Mouse (Mus musculus) hematopoietic stem cell, adult 5-6 weeks (primary cell): ENCODE measurements around the gene Kctd7. TPM values are rescaled to one million over a fixed set of nuclear protein-coding genes. Genes with fewer than 3 reads are reported as not detected.

Experiments
- ATAC-seq, 2 experiments: fragments of 125-278 bp in 1 of 2; replicated peaks in 1 of 2; 2 replicates each; pipeline ENCODE4 v1.8.0; 2016 to 2017; ENCODE audit warnings: inconsistent platforms in 2 of 2, mild to moderate bottlenecking in 2 of 2, moderate number of reproducible peaks in 2 of 2, low read depth in 1 of 2, moderate TSS enrichment in 1 of 2; ENCODE audit not compliant: low FRiP score in 2 of 2, poor library complexity in 2 of 2, severe bottlenecking in 2 of 2, insufficient read depth in 1 of 2, low TSS enrichment in 1 of 2
- total RNA-seq: library from RNA; stranded (forward); fragments of 172-1452, 232-1000 nt; gene quantifications from 2 replicates; pipeline ENCODE4 v1.2.3, GENCODE M21; 2017

Kctd7 gene
- total RNA-seq, 1 experiment from 2014 or later, result 6.4 TPM

DNA sequence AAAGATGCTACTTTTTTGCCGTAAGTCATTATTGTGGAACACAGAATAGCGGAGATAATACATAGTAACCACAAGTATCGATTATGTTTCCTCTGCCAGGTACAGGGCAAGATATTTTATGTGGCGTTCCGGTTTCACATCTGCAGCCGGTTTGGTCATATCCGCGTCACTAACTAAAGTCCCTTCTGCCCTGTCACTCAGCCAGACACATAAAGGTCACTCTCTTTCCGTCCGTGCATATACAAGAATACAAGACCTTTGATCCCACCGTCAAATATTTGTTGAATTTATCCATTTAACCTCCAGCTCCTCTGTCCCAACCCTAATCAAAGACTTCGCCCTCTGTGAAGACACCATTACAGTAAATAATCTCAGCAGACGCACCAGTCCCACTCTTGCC lies 8.1 kb upstream of the Kctd7 start:
- ATAC-seq, result no peak

DNA sequence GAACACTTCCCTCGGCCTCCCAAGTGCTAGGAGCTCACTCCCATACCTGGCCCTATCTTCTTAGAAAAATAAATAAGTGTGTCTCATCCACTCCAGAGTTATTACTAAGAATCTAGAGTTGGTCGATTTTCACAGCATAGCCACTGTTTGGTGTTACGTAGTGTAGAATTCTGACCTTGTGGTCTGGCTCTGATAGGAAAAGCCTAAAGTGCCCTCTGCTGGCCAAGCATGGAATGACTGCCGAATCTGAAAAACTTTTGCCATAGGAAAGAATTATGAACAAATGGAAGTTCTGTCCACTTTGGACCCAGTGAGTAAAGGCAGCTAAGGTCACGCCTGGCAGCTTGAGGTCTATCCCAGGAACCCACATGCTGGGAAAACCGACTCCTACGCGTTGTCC lies 5.3 kb upstream of the Kctd7 start:
- peak; percentile 35 to 57; a peak in 2 of 4 replicates for ATAC-seq

DNA sequence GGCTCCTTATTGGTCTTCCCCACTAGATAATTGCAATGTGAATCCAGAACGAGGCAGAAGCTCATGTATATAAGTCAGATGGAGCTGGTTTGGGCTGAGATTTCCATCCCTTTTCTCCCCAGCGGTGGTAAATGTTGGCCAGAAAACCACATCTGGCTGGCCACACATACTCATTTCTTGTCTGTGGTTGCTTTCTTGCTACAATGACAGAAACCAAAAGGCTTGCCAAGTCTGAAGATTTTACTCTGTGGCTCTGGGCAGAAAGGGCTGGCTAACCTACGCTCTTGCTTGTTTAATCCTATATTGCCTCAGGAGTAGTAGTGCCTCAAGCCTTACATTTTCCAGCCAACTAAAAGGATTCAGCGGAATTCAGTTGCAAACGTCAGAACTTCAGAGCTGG lies 3.5 kb upstream of the Kctd7 start:
- ATAC-seq, result no peak

DNA sequence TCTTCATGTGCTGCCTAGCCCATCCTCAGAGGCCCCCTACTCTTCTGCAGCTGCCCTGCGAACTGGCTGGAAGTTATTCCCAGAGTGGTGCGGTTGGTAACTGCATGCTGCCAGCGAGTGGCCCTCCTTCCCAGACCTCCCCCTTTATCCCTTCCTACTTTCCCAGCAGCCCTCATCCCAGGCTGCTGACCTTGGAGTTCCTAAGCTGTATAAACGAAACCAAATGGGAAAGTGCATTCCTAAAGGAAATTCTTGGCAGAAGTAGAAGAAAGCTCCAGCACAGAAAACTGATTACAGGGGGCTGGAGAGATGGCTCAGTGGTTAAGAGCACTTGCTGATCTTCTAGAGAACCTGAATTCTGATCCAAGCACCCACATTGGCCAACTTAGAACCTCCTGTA lies 2.6 kb upstream of the Kctd7 start:
- no peak for ATAC-seq

DNA sequence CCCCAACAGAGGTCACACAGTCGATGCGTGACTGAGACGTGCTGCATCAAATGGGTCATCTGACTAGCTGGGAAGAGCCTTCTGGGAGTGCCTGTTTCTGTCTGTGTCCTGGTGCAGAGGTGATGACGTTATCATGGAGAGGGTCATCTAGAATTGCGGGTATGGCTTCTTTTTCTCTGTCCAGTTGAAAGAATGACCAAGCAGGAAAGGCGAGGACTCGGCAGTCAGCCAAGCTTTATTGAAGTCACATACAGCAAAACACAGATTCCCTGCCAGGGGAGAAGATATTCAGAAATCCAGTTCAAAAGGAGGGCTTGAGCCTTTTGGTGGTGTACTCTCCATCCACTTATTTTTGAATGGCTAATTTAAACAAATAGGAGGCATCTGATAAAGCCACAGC lies 1.6 kb upstream of the Kctd7 start:
- no peak for ATAC-seq

DNA sequence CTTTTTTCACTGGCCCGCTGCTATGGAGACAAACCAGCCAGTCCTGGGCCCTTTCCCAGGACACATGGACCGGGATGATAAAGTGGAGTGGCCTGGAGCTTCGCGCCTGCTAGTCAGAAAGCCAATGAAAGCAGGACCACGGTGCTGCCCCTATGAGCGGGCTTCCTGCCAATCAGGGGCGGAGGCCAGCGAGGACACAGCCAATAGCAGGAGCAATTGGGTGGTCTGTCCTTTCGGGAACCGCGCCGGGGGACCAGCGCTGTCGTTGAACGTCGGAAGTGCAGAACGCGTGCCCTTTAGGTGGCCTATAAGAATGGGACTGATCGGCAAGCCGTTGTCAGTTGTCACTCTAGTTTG lies 706 bp upstream of the Kctd7 start:
- ATAC-seq, result peak; percentile 5 to 33

DNA sequence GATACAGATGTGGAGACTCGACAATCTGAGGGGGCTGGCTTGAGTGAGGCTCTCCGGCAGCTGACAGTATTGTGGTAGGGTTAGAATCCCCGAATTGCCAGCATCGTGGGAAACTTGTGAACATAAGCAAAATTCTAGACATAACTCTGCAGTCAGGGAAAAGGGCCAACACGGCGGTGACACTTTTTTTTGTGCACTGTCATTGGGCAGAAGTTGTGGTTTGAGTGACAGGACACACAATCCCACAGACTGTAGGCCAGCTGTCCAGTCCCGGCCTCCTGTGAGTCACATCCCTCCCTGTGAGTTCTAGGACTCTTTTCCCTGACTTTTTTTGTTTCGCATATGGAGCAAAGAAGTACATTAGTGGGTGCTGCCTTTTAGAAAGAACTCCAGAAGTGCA lies 1.3 kb downstream of the Kctd7 start:
- no peak for ATAC-seq

DNA sequence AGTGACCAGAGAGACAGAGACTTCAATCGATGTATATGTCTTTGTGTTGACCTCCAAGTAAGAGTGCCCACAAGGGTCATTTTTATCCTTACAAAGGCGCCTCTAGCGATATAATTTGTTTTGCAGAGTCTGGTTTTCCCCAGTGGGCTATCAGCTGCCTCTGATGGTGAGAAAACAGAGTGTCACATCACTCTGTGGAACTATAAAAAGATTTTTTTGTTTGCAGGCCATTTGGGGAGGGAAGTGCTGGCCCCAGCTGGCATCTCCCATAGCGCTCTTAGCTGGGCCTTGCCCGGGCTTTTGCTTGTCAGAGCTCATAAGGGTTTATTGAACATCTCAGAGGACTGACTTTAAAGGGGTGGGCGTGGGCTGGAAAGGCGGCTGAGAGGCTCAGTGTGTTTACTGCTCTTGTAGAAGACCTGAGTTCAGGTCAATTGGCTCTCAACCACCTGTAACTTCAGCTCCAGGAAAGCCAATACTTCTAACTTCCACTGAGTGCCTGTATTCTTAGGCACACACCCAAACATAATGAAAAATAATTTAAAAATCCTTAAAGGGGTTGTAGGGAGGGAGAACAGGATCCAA lies 5.2 kb downstream of the Kctd7 start:
- ATAC-seq, result no peak

DNA sequence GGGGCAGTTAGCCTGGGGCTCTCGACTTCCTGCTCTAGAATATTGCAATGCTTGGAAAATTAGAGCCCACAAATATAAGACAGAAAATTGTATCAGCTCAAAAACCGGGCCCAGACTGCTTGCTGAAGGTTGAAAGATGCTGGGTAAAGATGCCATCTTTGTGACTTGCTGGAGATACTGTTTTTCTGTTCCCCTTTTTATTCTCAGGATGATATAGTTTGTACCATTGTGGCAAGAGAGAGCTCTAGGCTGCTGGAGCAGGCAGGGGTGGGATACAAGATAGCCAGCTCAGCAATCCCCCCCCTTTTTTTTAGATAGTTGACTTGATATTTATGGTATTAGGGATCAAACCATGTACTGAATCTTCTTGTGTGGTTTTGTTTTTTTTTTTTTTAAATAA lies 9.6 kb downstream of the Kctd7 start:
- ATAC-seq, result no peak

DNA sequence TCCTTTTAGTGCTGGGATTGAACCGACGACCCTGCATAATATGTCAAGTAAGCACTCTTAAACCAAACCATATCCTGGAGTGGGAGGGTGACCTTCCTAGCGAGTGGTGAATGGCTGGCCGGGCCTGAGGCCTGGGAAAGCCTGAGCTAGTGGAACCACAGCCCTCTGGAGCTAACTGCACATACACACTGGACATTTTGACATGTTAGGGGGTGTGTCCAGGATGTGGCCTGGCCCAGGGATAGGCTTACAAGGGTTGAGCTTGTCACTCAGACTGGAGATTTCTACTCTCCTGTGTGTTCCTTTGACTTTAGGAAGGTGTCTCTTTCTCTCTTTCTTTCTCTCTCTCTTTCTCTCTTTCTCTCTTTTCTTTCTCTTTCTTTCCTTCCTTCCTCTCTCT lies 13.9 kb downstream of the Kctd7 start:
- peak in 1 of 2 experiments; percentile 17; a peak in 1 of 4 replicates for ATAC-seq

DNA sequence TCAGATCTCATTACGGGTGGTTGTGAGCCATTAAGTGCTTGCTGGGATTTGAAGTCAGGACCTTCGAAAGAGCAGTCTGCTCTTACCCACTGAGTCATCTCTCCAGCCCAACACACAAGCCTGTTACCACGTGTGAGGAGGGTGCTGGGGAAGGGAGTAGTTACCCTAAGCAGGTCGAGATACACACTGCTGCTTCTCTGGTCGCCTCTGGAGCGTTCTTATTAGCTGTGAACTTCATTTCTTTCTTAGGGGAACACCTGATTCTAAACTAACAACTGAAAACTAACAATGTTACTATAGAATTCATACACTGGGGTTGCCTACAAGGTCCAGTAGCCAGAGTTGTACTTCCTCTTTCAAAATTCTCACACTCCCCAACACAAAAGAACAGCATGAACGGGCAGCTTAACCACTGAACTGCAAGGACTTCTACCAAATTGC lies 15.1 kb downstream of the Kctd7 start:
- ATAC-seq, result peak; percentile 44 to 54; a peak in 2 of 4 replicates

DNA sequence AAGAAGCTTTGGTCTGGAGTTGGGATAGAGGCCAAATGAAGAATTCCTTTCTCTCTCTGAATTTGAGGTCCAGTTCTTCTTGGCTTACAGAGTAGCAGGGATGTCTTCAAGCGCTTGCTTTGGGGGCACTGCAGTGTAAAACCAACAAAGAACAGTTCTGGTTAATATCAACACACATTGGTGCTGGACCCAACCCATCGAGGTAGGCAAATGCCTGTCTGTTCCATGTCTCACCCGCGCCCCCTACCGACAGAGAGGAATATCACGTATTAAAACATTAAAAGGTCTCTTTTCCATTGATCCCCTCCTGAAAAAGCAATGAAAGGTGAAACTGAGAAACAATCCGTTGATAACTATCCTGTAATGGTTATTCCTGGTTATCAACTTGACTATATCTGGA lies 19.0 kb downstream of the Kctd7 start:
- peak; percentile 76 to 88 for ATAC-seq

DNA sequence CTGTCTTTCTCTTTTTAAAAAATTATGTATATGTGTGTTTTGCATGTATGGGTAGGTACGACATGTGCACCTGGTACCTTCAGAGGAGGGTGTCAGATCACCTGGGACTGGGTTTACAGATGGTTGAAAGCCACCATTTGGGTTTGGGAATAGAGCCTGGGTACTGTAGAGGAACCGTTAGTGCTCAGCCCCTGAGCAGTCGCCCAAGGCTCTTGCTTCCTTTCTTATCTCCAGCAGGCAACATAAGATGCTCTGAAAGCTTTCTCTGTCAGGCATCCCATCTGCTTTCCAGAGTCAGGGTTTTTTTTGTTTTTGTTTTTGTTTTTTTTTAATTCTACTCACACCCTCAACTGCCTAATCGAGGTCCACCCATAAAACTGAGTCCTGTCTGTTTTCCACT lies 20.6 kb downstream of the Kctd7 start:
- no peak for ATAC-seq

DNA sequence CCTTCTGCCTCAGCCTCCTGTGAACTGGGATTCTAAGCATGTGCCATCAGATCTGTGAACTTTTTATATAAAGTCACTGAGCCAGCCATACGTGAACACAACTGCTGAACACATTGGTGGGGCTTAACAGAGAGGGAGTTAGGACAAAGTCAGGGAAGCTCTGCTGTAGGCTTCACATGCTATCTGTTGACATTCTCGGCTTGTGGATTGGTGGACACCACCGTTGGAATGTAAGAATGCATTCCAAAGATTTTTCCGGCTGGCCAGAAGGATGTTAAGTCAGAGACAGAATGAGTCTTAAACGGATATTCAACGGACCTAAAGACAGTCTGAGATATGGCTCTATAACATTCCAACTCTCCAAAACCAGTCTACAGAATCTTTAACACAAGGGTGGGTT lies 24.4 kb downstream of the Kctd7 start:
- no peak for ATAC-seq

DNA sequence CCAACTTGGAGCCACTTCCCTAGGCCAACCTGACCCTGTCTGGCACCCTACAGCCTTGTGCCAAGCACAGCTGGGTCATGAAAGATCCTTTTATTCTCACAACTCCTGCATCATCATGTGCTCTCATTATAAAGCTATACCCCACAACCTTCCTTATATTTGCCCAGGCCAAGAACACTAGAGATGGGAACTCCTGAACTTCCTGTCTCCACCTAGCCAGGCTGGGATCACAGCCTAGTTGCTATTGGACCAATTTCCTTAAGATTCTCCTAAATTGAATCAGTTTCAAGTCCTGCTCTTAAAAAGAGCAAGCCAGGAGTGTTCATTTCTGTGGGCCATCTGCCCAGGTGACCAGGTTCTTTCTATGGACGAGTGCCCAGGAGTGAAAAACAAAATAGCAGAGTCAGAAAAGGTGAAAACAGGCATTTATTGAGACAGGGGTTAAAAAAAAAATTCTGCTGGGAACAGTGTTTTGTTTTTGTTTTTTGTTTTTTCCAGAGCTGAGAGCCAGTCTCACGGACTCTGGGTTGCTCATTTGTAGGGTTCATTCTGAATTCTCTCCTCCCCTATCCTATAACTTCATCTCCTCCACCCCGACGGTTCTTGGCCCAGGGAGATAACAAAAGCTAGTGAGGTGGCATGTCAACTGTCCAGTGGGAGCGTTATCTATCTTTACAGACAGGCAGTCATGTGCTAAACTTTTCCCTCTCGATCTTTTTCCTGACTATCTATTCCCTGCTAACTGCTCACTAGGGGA lies 26.2 kb downstream of the Kctd7 start:
- ATAC-seq, result peak in 1 of 2 experiments; percentile 9; a peak in 1 of 4 replicates

DNA sequence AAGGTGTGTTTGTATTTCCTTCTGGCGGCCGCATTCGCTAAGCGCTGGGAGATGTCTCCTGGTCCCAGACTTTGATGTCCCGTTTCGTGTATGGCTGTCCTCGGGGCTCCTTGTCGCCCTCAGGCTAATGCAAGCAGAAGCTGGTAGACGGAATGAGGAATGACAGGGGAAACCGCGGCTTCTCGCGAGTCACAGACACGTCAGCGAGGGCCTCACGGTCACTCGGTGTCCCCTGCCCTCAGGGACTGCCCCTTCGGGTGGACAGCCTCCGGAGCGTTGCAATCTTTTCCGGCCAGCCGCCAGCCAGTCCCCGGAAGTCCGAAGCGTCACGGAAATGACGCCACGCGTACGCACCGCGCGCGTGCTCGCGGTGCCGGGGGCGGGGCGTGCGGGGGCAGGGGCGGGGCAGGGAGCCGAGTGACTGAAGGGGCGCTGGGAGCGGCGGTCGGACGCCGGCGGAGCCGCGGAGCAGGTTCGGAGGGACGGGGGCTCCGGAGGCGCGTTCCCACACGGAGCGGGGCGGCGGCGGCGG lies 26.8 kb downstream of the Kctd7 start, which contains the start of gene Rabgef1:
Rabgef1 (plus strand) TSS at position 376 of the 532 bp plus-strand sequence.
- ATAC-seq, result peak; percentile 89 to 93

DNA sequence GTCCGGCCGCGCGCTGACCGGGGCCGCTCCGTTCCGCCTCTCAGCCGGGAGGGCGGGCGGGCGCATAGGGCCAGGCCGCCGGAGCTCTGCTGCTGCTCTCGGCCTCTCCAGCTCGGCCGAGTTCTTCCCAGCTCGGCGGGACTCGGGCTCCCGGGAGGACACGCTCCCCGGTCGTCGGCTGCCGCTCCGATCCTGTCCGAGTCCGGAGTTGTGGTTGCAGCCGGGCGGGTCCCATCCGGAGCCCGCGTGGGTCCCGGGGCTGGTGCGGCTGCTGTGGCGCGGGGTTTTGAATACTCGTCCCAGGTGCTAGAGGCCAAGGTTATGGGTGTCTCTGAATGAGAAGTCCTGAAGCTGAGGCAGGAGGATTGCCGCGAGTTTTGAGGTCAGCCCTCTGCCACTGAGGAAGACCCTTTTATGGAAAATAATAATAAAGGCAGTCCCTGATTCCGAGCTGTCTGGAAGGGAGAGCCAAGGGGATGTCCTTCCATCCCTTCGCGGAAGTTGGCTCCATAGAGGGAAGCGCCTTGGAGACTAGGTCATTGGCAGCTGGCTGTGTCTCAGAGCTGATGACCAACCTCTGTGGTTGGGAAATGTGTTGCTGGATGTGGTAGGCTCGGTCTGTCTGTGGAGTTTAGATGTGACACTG lies 27.4 kb downstream of the Kctd7 start:
- peak; percentile 70 to 75 for ATAC-seq

DNA sequence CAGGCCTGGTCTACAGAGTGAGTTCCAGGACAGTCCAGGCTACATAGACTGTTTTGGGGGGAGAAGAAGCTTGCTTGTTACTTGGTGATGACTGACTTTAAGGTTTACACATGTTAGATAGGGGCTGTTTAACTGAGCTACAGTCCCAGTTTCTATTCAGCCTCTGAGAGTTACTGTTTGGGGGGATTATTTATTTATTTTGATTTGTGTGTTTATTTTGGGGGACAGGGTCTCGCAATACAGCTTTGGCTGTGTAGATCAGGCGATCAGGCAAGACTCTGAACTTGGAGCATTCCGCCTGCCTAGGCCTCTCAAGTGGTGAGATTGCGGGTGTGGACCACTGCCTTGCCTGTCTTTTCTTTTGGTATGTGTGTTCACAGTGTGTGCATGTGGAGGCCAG lies 28.4 kb downstream of the Kctd7 start:
- ATAC-seq, result no peak
